Mouse (Mus musculus) CD4-positive helper T cell, adult 2 months (primary cell): ENCODE results near the gene Prkcz.

ENCODE experiments used
- DNase-seq: peaks from one replicate; pipeline ENCODE4 v3.0.0-alpha.2; 2012; ENCODE audit warnings: low read depth, missing footprints, low spot score

Gene Prkcz

GRCm38 (mm10) chr4:155246691-155247105 lies 114.5 kb downstream of the Prkcz start:
- no peak for DNase-seq

- peak; percentile 22 for DNase-seq
These were observed 115.2 kb downstream of the Prkcz start for GRCm38 (mm10) chr4:155245770-155246492.

- no peak for DNase-seq
These were observed 117.9 kb downstream of the Prkcz start for GRCm38 (mm10) chr4:155243233-155243632.

GRCm38 (mm10) chr4:155242292-155242691 lies 118.9 kb downstream of the Prkcz start:
- no peak for DNase-seq

- DNase-seq, result no peak
These were observed 119.4 kb downstream of the Prkcz start for GRCm38 (mm10) chr4:155241789-155242188.

- DNase-seq, result no peak
These were observed 121.7 kb downstream of the Prkcz start for GRCm38 (mm10) chr4:155239494-155239893.

GRCm38 (mm10) chr4:155238276-155238675 lies 122.9 kb downstream of the Prkcz start:
- DNase-seq, result no peak

- DNase-seq, result no peak
These were observed 124.3 kb downstream of the Prkcz start for GRCm38 (mm10) chr4:155236737-155237385.

GRCm38 (mm10) chr4:155235311-155236119 lies 125.6 kb downstream of the Prkcz start:
- DNase-seq, result peak; percentile 79

GRCm38 (mm10) chr4:155234371-155235310 lies 126.5 kb downstream of the Prkcz start:
- DNase-seq, result no peak

- no peak for DNase-seq
These were observed 127.3 kb downstream of the Prkcz start for GRCm38 (mm10) chr4:155233878-155234277.

GRCm38 (mm10) chr4:155228461-155228860 lies 132.7 kb downstream of the Prkcz start:
- no peak for DNase-seq

- DNase-seq, result no peak
These were observed 133.2 kb downstream of the Prkcz start for GRCm38 (mm10) chr4:155227986-155228385.

GRCm38 (mm10) chr4:155225918-155226317 lies 135.2 kb downstream of the Prkcz start:
- DNase-seq, result no peak

GRCm38 (mm10) chr4:155223594-155224528 lies 137.3 kb downstream of the Prkcz start:
- no peak for DNase-seq

GRCm38 (mm10) chr4:155222841-155223593 lies 138.1 kb downstream of the Prkcz start:
- peak; percentile 98 for DNase-seq

GRCm38 (mm10) chr4:155222552-155222840 lies 138.7 kb downstream of the Prkcz start, which contains the start of gene Ski:
Gene Ski, minus strand, starts transcription at chr4:155222592.
- DNase-seq, result peak; percentile 31

- peak; percentile 75 for DNase-seq
These were observed 139.3 kb downstream of the Prkcz start for GRCm38 (mm10) chr4:155221599-155222551.
